Mouse (Mus musculus): Measurements from ENCODE around the gene Lgals7. TPM values are rescaled to one million over a fixed set of nuclear protein-coding genes. Genes with fewer than 3 reads are reported as not detected.

Lgals7 gene
- polyA plus RNA-seq, 1 experiment from 2014 or later: 1.0 TPM

DNA sequence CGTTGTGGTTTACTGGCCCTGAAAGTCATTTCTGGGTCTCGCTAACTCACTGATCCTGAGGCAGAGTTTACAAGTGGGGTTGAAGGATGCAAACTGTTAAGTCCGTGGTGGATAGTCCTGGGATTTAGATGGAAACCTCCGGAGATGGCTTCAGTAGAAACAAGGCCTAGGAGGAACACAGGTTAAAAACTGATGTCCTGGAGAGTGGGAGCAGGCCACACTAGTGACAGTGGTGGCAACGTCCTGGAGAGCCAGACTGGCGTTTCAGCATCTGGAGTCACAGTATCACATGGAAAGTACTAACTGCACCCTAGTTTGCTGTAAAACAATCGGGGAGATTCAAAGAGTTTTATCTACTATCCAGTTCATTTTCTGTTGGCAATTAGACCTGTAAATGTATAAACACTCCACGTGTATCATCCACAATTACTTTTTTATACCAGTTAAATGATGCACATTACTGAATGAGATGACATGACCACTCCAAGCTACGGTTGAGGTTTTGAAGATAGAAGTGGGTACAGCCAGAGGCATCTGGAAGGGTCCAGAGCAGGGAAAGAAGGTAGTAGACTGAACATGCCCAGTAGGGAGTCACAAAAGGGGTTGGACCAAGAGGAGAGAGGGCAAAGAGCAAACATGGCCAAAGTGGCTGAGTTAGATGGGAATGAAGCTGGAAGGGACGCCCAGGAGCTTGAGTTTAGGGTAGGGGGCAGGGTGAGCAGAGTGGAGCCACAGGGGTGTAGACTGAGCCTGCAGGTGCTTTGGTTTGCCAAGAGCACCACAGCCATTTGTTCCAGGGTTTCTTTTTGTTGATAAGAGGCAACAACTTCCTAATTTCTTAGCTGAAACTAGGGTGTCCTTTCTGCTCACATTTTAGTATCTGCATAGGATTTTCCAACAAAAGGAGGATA is 40.4 kb upstream of the Lgals7 start:
- H3K36me3 ChIP-seq (ENCODE audit: insufficient read depth): peaks cover 52% of the 10 kb centered on the region
- no peaks in the 10 kb centered on the region for H3K9me3 ChIP-seq (ENCODE audit: low read depth, low read length)
- DNase-seq (no peak), ATAC-seq (ENCODE audit: insufficient read depth) (no peak)
- no peak for TF ChIP-seq CTCF (IDR thresholded peaks at IDR 0.05; ENCODE audit: low read depth)
- peak overlapping the region; percentile 36; the same call in 1 of the 2 replicates for H3K27ac ChIP-seq (ENCODE audit: low read depth)
- 48% methylated on average over 10 of the region's 10 CpGs for WGBS
- H3K9ac ChIP-seq: no peak overlapping the region
- H3K4me3 ChIP-seq (ENCODE audit: low read depth, low read length): no peak overlapping the region
- H3K4me1 ChIP-seq (ENCODE audit: insufficient read depth): no peaks in the 10 kb centered on the region
- no peaks in the 10 kb centered on the region for H3K27me3 ChIP-seq (ENCODE audit: insufficient read depth, low read length)
- no peak overlapping the region for H3K4me2 ChIP-seq

DNA sequence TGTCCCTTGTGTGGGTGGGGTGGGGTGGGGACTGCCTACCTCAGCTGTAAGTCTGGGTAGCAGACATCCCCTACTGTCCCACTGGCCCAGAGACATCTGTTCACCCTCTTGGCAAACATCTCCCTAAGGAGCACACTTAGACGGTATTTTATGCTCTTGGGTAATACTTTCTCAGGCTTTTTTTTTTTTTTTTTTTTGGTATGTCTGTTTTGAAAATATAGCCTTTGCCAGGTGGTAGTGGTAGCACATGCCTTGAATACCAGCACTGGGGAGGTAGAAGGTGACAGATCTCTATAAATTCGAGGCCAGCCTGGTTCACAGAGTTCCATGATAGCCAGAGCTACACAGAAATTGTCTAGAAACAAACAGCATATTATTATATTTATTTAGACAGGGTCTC is 39.7 kb upstream of the Lgals7 start:
- Histone ChIP-seq H3K4me1 (ENCODE audit: insufficient read depth) (no peaks in the 10 kb centered on the region), H3K27ac (ENCODE audit: low read depth) (peak overlapping the region; percentile 36; the same call in 1 of the 2 replicates), H3K27me3 (ENCODE audit: insufficient read depth, low read length) (no peaks in the 10 kb centered on the region), H3K36me3 (ENCODE audit: insufficient read depth) (peaks cover 49% of the 10 kb centered on the region), H3K9ac (no peak overlapping the region), H3K9me3 (ENCODE audit: low read depth, low read length) (no peaks in the 10 kb centered on the region), H3K4me2 (no peak overlapping the region), H3K4me3 (ENCODE audit: low read depth, low read length) (no peak overlapping the region)
- TF ChIP-seq CTCF (IDR thresholded peaks at IDR 0.05; ENCODE audit: low read depth): no peak
- DNase-seq (no peak), ATAC-seq (ENCODE audit: insufficient read depth) (no peak)
- WGBS: 41% methylated on average over 2 of the region's 2 CpGs

DNA sequence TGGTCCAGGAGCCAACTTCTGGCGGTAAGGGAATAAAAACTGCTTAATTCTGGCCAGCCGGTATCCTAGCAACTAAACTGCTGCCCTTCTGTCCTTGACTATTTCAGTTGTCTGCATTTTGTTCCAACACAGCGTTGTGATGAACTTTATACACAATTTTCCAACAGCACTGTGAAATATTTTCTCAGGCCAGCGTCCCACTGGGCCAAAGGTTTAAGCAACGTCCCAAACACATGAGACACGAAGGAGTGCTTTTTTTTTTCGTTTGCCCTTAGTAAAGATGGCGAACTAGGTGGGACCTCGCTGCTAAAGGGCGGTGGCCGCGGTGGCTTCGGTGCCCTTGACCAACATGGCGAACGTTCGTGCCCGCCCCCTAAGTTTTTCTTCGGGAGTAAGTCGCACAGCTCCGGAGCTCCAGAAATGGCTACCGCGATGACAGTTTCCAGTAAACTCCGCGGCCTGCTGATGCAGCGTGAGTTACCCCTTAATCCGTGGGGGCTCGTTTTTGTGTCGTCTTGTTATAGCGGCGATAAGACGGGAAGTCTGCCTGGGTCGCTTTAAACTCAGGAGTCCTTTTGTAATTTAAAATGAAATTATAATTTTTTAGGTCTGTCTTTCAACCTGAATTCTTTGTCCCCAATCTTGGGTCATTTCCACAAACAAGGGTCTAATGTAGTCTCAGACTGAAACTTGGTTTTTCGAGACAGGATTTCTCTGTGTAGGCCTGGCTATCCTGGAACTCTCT is 38.5 kb upstream of the Lgals7 start, which contains the start of gene Ech1:
TSS of gene Ech1 (plus strand) at position 277 of the 745 bp plus-strand sequence.
- no peaks in the 10 kb centered on the region for H3K27me3 ChIP-seq (ENCODE audit: insufficient read depth, low read length)
- peak within 1 kb of the TSS; percentile 94 for H3K27ac ChIP-seq (ENCODE audit: low read depth)
- DNase-seq: peak; percentile 98
- 2% methylated on average over 33 of the region's 33 CpGs for WGBS
- H3K4me3 ChIP-seq (ENCODE audit: low read depth, low read length): peak within 1 kb of the TSS; percentile 48
- TF ChIP-seq CTCF (IDR thresholded peaks at IDR 0.05; ENCODE audit: low read depth): no peak; the same call in 1 of the 2 replicates
- H3K4me1 ChIP-seq (ENCODE audit: insufficient read depth): no peaks in the 10 kb centered on the region
- peaks cover 46% of the 10 kb centered on the region for H3K36me3 ChIP-seq (ENCODE audit: insufficient read depth)
- peak within 1 kb of the TSS; percentile 63 for H3K4me2 ChIP-seq
- peak; percentile 71 for ATAC-seq (ENCODE audit: insufficient read depth)
- no peaks in the 10 kb centered on the region for H3K9me3 ChIP-seq (ENCODE audit: low read depth, low read length)
- peak within 1 kb of the TSS; percentile 64 for H3K9ac ChIP-seq

DNA sequence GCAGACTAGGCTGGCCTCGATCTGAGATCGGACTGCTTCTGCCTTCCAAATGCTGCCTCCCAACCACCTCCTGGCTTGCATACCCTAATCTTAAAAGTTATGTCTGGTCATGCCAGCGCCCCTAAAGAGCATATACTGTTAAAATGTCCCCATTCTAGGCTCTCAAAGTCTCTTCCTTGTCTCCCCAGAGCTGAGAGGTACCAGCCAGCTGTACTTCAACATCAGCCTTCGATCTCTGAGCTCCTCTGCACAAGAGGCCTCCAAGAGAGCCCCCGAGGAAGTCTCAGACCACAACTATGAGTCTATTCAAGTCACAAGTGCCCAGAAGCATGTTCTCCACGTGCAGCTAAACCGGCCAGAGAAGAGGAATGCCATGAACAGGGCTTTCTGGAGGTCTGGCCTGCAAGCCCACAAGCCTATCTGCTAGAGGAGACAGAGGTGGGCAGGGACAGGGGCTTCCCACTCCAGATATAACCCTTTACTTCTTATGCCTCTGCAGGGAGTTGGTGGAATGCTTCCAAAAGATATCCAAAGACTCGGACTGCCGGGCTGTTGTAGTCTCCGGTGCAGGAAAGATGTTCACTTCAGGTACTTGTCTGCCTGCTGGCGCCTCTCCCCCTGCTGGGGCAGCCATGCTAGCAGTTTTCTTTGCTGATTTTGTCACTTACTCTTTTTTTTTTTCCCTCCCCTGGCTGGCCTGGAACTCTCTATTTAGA is 37.8 kb upstream of the Lgals7 start:
- peak; percentile 22; the same call in 1 of the 2 replicates for TF ChIP-seq CTCF (IDR thresholded peaks at IDR 0.05; ENCODE audit: low read depth)
- ATAC-seq (ENCODE audit: insufficient read depth) (0 out of 2 replicates have a peak, but pooled peaks have one; percentile 23), DNase-seq (peak; percentile 53)
- Histone ChIP-seq H3K4me3 (ENCODE audit: low read depth, low read length) (peak overlapping the region; percentile 48), H3K36me3 (ENCODE audit: insufficient read depth) (peaks cover 42% of the 10 kb centered on the region), H3K4me2 (peak overlapping the region; percentile 63), H3K9me3 (ENCODE audit: low read depth, low read length) (no peaks in the 10 kb centered on the region), H3K27ac (ENCODE audit: low read depth) (peak overlapping the region; percentile 94), H3K27me3 (ENCODE audit: insufficient read depth, low read length) (no peaks in the 10 kb centered on the region), H3K4me1 (ENCODE audit: insufficient read depth) (no peaks in the 10 kb centered on the region), H3K9ac (peak overlapping the region; percentile 64)
- 37% methylated on average over 11 of the region's 11 CpGs for WGBS

DNA sequence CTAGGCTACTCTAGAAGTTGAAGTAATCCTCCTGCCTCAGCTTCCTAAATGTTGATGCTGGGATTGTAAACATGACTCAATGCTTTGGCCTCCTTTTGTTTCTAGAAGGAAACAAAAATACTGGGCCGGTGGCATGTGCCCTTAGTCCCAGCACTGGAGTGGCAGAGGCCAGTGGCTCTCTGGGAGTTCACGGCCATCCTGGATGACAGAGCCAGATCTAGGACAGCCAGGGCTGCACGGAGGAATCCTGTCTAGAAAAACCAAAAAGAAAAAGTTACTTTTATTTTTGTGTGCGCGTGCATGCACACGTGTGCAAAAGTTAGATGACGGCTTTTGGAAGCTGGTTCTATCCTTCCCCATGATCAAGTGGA is 37.3 kb upstream of the Lgals7 start:
- WGBS: 88% methylated on average over 7 of the region's 7 CpGs
- Histone ChIP-seq H3K9ac (no peak overlapping the region), H3K9me3 (ENCODE audit: low read depth, low read length) (no peaks in the 10 kb centered on the region), H3K4me1 (ENCODE audit: insufficient read depth) (no peaks in the 10 kb centered on the region), H3K27me3 (ENCODE audit: insufficient read depth, low read length) (no peaks in the 10 kb centered on the region), H3K36me3 (ENCODE audit: insufficient read depth) (peaks cover 40% of the 10 kb centered on the region), H3K4me3 (ENCODE audit: low read depth, low read length) (peak overlapping the region; percentile 48; the same call in 1 of the 2 replicates), H3K27ac (ENCODE audit: low read depth) (peak overlapping the region; percentile 94), H3K4me2 (peak overlapping the region; percentile 63)
- TF ChIP-seq CTCF (IDR thresholded peaks at IDR 0.05; ENCODE audit: low read depth): no peak
- no peak for ATAC-seq (ENCODE audit: insufficient read depth)
- DNase-seq: no peak

DNA sequence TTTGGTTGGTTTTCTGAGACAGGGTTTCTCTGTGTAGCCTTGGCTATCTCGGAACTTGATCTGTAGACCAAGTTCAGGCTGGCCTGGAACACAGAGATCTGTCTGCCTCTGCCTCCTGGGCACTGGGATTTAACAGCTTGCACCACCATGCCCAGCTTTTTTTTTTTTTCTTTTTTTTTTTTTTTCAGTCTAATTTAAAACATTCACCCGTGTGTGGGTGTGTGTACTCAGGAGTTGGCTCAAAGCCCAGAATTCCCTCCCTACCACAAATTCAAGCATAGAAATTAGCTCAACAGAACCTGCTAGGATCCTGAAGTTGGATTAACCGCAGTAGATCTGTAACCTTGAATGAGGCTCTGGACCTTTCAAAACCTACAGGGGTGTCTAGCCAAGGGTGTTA is 36.3 kb upstream of the Lgals7 start:
- DNase-seq (peak; percentile 82), ATAC-seq (ENCODE audit: insufficient read depth) (no peak)
- no peak overlapping the region for H3K9ac ChIP-seq
- H3K9me3 ChIP-seq (ENCODE audit: low read depth, low read length): no peaks in the 10 kb centered on the region
- H3K36me3 ChIP-seq (ENCODE audit: insufficient read depth): peaks cover 31% of the 10 kb centered on the region
- H3K27ac ChIP-seq (ENCODE audit: low read depth): no peak overlapping the region
- no peak overlapping the region for H3K4me2 ChIP-seq
- 47% methylated on average over 3 of the region's 3 CpGs for WGBS
- TF ChIP-seq CTCF (IDR thresholded peaks at IDR 0.05; ENCODE audit: low read depth): no peak
- H3K27me3 ChIP-seq (ENCODE audit: insufficient read depth, low read length): no peaks in the 10 kb centered on the region
- H3K4me3 ChIP-seq (ENCODE audit: low read depth, low read length): no peak overlapping the region
- no peaks in the 10 kb centered on the region for H3K4me1 ChIP-seq (ENCODE audit: insufficient read depth)
